Mouse (Mus musculus): ENCODE results near the gene Zbtb20. TPM values are rescaled to one million over a fixed set of nuclear protein-coding genes. Genes with fewer than 3 reads are reported as not detected.

The Zbtb20 gene
- polyA plus RNA-seq, 1 experiment from 2014 or later, result 38.1 TPM

DNA sequence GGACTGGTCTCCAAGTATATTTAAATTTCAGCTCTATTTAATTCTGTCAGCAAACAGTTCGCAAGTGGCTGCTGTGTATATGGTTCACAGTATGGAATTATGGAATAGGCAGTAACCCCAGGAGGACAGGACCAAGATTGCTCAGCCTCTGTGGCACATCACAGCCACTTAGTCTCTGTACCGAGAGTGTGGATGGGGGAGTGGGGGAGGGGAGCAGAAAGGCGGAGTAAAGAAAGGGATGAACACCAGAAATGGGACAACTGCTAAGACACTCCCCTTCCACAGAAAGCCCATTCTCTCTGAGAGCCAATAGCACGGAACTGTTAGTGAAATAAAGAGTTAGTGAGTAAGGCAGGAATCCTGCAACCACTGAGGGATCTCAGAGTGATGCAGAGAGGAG is 699.4 kb downstream of the Zbtb20 start:
- ATAC-seq (ENCODE audit: insufficient number of reproducible peaks, low FRiP score), result no peak
- Histone ChIP-seq H3K36me3 (peaks cover 2% of the 10 kb centered on the region; the same call in 1 of the 2 replicates), H3K9me3 (replicated peaks) (no peaks in the 10 kb centered on the region), H3K4me1 (replicated peaks) (peaks cover 64% of the 10 kb centered on the region), H3K27ac (ENCODE audit: poor library complexity, severe bottlenecking) (peak overlapping the region; percentile 77), H3K4me2 (peak overlapping the region; percentile 53), H3K27me3 (replicated peaks) (no peaks in the 10 kb centered on the region), H3K9ac (peak overlapping the region; percentile 56; the same call in 1 of the 2 replicates), H3K4me3 (no peak overlapping the region)
- 28% methylated on average over 4 of the region's 4 CpGs for WGBS

DNA sequence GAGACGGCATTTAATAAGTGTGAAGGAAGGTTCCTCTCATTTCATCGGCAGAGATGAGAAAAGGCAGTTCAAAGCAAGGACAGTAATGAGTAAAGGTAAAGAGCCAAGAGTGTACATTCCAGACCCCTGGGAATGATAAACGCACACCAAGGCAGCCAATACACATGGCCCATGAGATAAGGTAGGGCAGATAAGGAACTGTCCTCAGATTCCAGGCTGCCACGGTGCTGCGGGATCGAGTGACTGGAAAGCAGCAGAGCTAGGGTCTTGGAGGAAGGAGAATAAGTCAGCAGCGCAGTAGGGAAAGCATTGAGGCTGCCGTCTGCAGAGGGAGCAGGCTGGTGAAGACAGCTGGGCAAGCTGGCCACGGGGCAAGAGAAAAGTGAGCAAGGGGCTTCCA is 699.8 kb downstream of the Zbtb20 start:
- Histone ChIP-seq H3K27me3 (replicated peaks) (no peaks in the 10 kb centered on the region), H3K9me3 (replicated peaks) (no peaks in the 10 kb centered on the region), H3K36me3 (peaks cover 4% of the 10 kb centered on the region; the same call in 1 of the 2 replicates), H3K4me1 (replicated peaks) (peaks cover 64% of the 10 kb centered on the region), H3K4me2 (peak overlapping the region; percentile 53), H3K27ac (ENCODE audit: poor library complexity, severe bottlenecking) (peak overlapping the region; percentile 77), H3K9ac (peak overlapping the region; percentile 56), H3K4me3 (no peak overlapping the region)
- 2% methylated on average over 9 of the region's 9 CpGs for WGBS
- peak; percentile 8; the same call in 1 of the 2 replicates for ATAC-seq (ENCODE audit: insufficient number of reproducible peaks, low FRiP score)

DNA sequence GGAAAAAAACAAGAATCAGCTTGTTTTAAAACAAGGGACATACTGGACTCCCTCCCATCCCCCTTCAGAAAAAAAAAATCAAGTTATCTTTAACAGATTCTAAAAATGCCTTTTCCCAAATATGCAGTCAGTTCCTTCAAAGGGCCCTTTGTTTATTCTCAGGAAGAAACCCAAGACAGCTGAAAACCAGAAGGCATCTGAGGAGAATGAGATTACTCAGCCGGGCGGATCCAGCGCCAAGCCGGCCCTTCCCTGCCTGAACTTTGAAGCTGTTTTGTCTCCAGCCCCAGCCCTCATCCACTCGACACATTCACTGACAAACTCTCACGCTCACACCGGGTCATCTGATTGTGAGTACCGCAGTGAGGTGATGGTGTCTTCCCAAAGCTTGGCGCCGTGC is 701.7 kb downstream of the Zbtb20 start:
- no peaks in the 10 kb centered on the region for H3K9me3 ChIP-seq (replicated peaks)
- H3K27me3 ChIP-seq (replicated peaks), result no peaks in the 10 kb centered on the region
- no peak overlapping the region for H3K9ac ChIP-seq
- no peak overlapping the region for H3K4me2 ChIP-seq
- H3K4me3 ChIP-seq, result no peak overlapping the region
- H3K4me1 ChIP-seq (replicated peaks), result peaks cover 69% of the 10 kb centered on the region
- H3K36me3 ChIP-seq, result peaks cover 2% of the 10 kb centered on the region; the same call in 1 of the 2 replicates
- peak; percentile 43; the same call in 1 of the 2 replicates for ATAC-seq (ENCODE audit: insufficient number of reproducible peaks, low FRiP score)
- 5% methylated on average over 10 of the region's 10 CpGs for WGBS
- H3K27ac ChIP-seq (ENCODE audit: poor library complexity, severe bottlenecking), result peak overlapping the region; percentile 70

DNA sequence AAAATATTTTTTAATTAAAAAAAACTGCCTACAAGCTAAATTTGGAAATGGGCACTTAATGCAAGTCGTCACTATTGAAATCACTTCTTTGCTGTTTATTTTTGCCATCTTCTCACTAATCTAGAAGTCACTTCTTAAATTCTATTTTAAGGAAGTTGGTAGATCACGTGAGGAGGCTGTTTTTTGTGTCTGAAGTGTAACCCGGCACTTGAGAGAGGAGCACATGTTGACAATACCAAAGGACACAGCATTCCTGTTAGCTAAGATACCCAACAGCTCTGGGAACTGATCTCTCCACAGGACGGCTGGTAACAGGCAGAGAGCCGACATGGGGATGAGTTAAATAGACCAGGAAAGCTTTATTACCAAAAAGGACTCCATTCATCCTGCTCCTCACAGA is 702.7 kb downstream of the Zbtb20 start:
- H3K4me1 ChIP-seq (replicated peaks), result peaks cover 69% of the 10 kb centered on the region
- H3K9ac ChIP-seq, result no peak overlapping the region
- H3K27me3 ChIP-seq (replicated peaks), result no peaks in the 10 kb centered on the region
- H3K36me3 ChIP-seq, result peaks cover 2% of the 10 kb centered on the region; the same call in 1 of the 2 replicates
- H3K9me3 ChIP-seq (replicated peaks), result no peaks in the 10 kb centered on the region
- WGBS, result 22% methylated on average over 5 of the region's 5 CpGs
- H3K27ac ChIP-seq (ENCODE audit: poor library complexity, severe bottlenecking), result peak overlapping the region; percentile 58; the same call in 1 of the 2 replicates
- no peak overlapping the region for H3K4me2 ChIP-seq
- H3K4me3 ChIP-seq, result no peak overlapping the region
- no peak for ATAC-seq (ENCODE audit: insufficient number of reproducible peaks, low FRiP score)

DNA sequence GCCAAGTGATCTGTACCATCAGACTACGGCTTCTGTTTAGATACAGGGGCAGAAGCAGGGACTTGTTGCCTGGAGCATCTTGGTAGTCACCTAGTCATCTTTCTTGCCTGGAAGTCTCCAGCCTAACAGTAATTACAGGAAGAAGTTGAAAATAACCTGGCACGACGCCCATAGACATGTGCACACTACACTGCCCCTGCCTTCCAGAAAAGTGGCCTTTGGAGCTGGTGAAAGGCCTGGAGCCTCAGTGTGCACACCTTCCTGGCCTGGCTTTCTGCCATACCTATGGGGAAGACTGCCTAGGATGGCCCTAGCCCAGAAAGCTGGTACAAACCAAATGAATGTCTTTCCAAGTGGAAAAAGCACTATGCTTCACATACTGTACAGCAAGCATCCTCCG is 703.4 kb downstream of the Zbtb20 start:
- WGBS, result 57% methylated on average over 4 of the region's 4 CpGs
- Histone ChIP-seq H3K9me3 (replicated peaks) (no peaks in the 10 kb centered on the region), H3K27ac (ENCODE audit: poor library complexity, severe bottlenecking) (peak overlapping the region; percentile 74), H3K4me3 (no peak overlapping the region), H3K9ac (no peak overlapping the region), H3K4me2 (no peak overlapping the region), H3K4me1 (replicated peaks) (peaks cover 73% of the 10 kb centered on the region), H3K27me3 (replicated peaks) (no peaks in the 10 kb centered on the region), H3K36me3 (peaks cover 2% of the 10 kb centered on the region; the same call in 1 of the 2 replicates)
- peak; percentile 15; the same call in 1 of the 2 replicates for ATAC-seq (ENCODE audit: insufficient number of reproducible peaks, low FRiP score)

DNA sequence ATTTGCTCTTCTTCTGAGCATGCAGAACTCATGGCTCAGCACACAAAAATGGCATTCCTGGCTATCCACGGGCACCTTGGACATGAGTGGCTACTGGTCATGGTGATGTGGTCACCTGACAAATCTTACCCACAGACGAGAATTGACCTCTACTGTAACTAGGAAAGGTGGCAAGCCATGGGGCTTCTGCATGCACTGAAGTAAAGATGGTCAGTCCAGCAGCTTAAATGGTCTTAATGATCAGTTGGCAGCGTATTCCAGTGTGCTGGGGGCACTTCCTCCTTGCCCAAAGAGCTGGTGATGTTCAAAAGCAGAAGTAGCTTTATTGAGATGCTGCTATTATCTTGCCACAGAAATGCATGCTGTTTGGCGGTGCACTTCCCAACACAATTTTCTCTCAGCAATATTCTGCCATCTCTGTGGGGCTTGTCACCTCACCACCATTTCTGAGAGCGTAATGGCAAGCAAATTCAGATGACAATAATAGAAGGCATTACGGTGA is 704.7 kb downstream of the Zbtb20 start:
- 87% methylated on average over 6 of the region's 6 CpGs for whole genome bisulfite sequencing
- Histone ChIP-seq H3K9ac (no peak overlapping the region), H3K4me2 (no peak overlapping the region), H3K4me3 (no peak overlapping the region), H3K27ac (ENCODE audit: poor library complexity, severe bottlenecking) (no peak overlapping the region), H3K9me3 (replicated peaks) (no peaks in the 10 kb centered on the region), H3K4me1 (replicated peaks) (peaks cover 66% of the 10 kb centered on the region), H3K36me3 (peaks cover 2% of the 10 kb centered on the region; the same call in 1 of the 2 replicates), H3K27me3 (replicated peaks) (no peaks in the 10 kb centered on the region)
- no peak for ATAC-seq (ENCODE audit: insufficient number of reproducible peaks, low FRiP score)

DNA sequence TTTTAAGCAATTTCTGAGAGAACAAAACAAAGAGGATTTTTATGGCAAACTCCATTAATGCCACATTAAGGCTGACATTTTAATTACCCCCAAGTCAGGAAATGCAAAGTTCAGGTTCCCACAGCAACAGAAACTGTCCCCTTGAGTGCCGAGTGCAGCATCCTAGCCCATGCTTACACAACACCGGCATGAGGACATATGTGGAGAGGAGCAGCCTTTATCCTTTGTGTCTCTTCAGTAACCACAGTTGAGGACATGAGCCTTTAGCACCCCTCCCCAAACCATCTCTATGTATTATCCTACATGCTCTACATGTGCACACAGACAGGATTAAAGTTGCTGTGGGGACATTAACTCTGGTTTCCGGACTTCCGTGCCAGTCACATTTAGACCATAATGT is 705.9 kb downstream of the Zbtb20 start:
- peaks cover 2% of the 10 kb centered on the region; the same call in 1 of the 2 replicates for H3K36me3 ChIP-seq
- H3K4me3 ChIP-seq, result no peak overlapping the region
- no peaks in the 10 kb centered on the region for H3K27me3 ChIP-seq (replicated peaks)
- peaks cover 64% of the 10 kb centered on the region for H3K4me1 ChIP-seq (replicated peaks)
- ATAC-seq (ENCODE audit: insufficient number of reproducible peaks, low FRiP score), result no peak
- H3K9ac ChIP-seq, result no peak overlapping the region
- H3K9me3 ChIP-seq (replicated peaks), result no peaks in the 10 kb centered on the region
- WGBS, result 81% methylated on average over 4 of the region's 4 CpGs
- 0 out of 2 replicates have a peak overlapping the region, but pooled peaks have one; percentile 8 for H3K27ac ChIP-seq (ENCODE audit: poor library complexity, severe bottlenecking)
- no peak overlapping the region for H3K4me2 ChIP-seq

DNA sequence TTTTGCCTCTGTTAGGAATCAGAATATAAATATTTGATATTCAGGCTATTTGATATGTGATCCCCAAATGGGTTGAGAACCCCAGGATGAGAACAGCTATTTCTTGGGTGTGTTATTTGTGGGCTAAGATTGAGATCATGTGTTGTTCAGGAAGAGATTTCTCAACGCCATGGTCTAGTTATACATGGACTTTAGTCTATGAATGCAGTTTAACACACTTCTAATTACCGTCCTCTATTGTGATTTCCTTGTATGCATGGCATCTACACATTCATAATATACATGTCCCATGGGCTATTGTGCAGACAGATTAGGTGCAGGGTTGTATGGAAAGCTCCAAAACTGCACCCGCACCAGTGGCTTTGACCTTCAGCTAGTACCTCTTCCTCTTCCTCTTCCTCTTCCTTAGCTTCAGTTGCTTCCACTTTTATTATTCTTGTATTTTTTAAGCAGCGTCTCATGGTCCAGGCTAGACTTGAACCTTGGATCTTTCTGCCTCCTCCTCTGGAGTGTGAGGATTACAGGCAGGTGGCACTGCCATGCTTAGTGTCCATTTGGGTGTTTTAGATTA is 711.3 kb downstream of the Zbtb20 start:
- H3K4me2 ChIP-seq, result no peak overlapping the region
- WGBS, result 79% methylated on average over 4 of the region's 4 CpGs
- no peak for ATAC-seq (ENCODE audit: insufficient number of reproducible peaks, low FRiP score)
- H3K4me3 ChIP-seq, result no peak overlapping the region
- H3K9me3 ChIP-seq (replicated peaks), result no peaks in the 10 kb centered on the region
- H3K27ac ChIP-seq (ENCODE audit: poor library complexity, severe bottlenecking), result no peak overlapping the region
- H3K36me3 ChIP-seq, result no peaks in the 10 kb centered on the region
- no peaks in the 10 kb centered on the region for H3K27me3 ChIP-seq (replicated peaks)
- peaks cover 46% of the 10 kb centered on the region for H3K4me1 ChIP-seq (replicated peaks)
- H3K9ac ChIP-seq, result no peak overlapping the region

DNA sequence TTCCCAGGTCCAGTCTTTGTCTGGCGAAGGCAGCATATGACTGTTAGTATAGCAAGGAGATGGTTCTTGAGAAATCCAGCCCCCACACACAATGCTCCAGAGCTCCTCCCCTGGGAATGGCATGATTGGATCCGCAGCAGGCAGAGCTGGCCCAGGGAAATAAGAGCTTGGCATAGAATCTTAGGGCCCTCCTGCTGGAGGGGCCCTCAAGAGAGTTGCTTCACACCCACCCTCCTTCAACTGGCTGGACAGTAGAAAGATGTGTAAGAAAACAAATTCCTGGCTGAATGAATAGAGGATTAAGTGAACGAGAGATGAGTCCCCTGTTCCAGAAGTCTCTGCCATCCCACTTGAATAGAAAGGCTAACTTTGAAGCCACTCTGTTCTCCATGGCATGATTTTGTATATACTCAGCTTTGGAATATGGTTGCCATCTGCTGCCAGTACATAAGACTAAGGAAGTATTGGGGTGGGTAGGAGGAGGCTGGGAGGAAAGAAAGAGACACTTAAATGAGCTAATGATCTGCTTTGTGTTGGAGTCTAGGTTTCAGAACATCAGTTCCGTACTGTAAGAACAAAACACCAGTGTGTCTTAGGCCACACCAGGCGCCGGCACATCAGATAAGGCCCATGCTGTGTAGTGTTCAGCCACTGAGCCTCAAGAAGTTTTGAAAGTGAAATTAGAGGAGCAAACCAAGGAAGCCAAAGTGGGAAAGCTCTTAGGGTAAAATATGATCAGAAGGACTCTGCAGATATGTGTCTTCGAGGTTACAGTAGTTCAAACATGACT is 715.2 kb downstream of the Zbtb20 start:
- 60% methylated on average over 7 of the region's 7 CpGs for WGBS
- Histone ChIP-seq H3K27me3 (replicated peaks) (no peaks in the 10 kb centered on the region), H3K9ac (no peak overlapping the region), H3K4me3 (no peak overlapping the region), H3K27ac (ENCODE audit: poor library complexity, severe bottlenecking) (no peak overlapping the region; the same call in 1 of the 2 replicates), H3K4me1 (replicated peaks) (peaks cover 17% of the 10 kb centered on the region), H3K36me3 (no peaks in the 10 kb centered on the region), H3K9me3 (replicated peaks) (no peaks in the 10 kb centered on the region), H3K4me2 (no peak overlapping the region)
- no peak for ATAC-seq (ENCODE audit: insufficient number of reproducible peaks, low FRiP score)

DNA sequence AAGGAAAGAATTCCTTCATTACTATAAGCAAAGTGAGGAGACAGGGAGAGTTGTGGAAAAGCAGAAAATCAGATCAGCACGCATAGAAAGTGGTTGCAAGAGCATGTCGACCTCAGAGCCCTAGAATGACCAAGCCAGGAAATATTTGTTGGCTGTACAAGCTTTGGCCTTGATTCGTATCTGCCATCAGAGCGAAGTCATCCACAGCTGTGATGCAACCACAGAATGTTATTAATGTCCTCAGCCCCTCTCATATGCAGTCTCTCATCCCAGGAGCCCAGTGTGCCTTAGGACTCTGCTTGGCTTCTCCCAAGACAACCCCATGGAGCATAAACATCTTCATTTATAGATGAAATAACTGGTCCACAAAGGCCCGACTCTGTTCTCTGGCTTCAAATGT is 716.4 kb downstream of the Zbtb20 start:
- Histone ChIP-seq H3K27me3 (replicated peaks) (no peaks in the 10 kb centered on the region), H3K9me3 (replicated peaks) (no peaks in the 10 kb centered on the region), H3K4me2 (no peak overlapping the region), H3K4me1 (replicated peaks) (peaks cover 16% of the 10 kb centered on the region), H3K9ac (no peak overlapping the region), H3K4me3 (no peak overlapping the region), H3K36me3 (no peaks in the 10 kb centered on the region), H3K27ac (ENCODE audit: poor library complexity, severe bottlenecking) (no peak overlapping the region)
- 70% methylated on average over 5 of the region's 5 CpGs for WGBS
- ATAC-seq (ENCODE audit: insufficient number of reproducible peaks, low FRiP score), result no peak

DNA sequence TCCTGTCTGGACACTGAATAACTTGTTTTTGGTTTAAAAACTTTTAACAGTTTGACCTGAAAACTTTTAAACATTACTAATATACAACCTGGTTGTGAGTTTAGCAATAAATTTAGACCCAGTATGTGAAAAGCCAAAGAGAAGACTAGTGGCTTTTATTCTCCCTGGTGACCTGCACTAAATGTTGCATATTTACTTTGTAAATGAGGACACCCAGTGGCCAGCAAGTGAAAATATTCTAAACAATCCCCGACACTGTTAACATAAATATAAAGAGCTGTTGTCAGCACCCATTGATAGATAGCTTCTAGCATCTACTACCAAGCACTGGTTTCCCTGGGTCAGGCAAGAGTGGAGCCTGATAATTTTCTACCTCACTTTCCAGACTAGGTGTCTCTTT is 717.1 kb downstream of the Zbtb20 start:
- no peaks in the 10 kb centered on the region for H3K36me3 ChIP-seq
- no peak overlapping the region for H3K4me2 ChIP-seq
- H3K27me3 ChIP-seq (replicated peaks), result no peaks in the 10 kb centered on the region
- no peak overlapping the region for H3K9ac ChIP-seq
- H3K4me1 ChIP-seq (replicated peaks), result peaks cover 22% of the 10 kb centered on the region
- H3K27ac ChIP-seq (ENCODE audit: poor library complexity, severe bottlenecking), result no peak overlapping the region
- 2% methylated on average over 1 of the region's 1 CpGs for WGBS
- H3K4me3 ChIP-seq, result no peak overlapping the region
- H3K9me3 ChIP-seq (replicated peaks), result no peaks in the 10 kb centered on the region
- no peak for ATAC-seq (ENCODE audit: insufficient number of reproducible peaks, low FRiP score)
